Mouse (Mus musculus): ENCODE results near the gene Ipo8.

GRCm38 (mm10) chr6:148784418-148784817 is 46.8 kb downstream of the Ipo8 start:
- TF ChIP-seq POLR2A (IDR thresholded peaks at IDR 0.05; ENCODE audit: borderline replicate concordance, insufficient read depth, low read length) (no peak), CTCF (IDR thresholded peaks at IDR 0.05; ENCODE audit: borderline replicate concordance, insufficient read depth, low read depth, low read length) (no peak)
